Mouse (Mus musculus) cerebellum, adult (tissue): Measurements from ENCODE around the gene Iqcj.

Experiments used
- ATAC-seq: cut with Nextera tagmentation; 2 replicates; pipeline ENCODE4 v1.9.2; 2017; ENCODE audit warnings: mild to moderate bottlenecking, moderate library complexity, mixed read lengths; ENCODE audit not compliant: insufficient number of reproducible peaks, low FRiP score, low TSS enrichment

Gene Iqcj

DNA sequence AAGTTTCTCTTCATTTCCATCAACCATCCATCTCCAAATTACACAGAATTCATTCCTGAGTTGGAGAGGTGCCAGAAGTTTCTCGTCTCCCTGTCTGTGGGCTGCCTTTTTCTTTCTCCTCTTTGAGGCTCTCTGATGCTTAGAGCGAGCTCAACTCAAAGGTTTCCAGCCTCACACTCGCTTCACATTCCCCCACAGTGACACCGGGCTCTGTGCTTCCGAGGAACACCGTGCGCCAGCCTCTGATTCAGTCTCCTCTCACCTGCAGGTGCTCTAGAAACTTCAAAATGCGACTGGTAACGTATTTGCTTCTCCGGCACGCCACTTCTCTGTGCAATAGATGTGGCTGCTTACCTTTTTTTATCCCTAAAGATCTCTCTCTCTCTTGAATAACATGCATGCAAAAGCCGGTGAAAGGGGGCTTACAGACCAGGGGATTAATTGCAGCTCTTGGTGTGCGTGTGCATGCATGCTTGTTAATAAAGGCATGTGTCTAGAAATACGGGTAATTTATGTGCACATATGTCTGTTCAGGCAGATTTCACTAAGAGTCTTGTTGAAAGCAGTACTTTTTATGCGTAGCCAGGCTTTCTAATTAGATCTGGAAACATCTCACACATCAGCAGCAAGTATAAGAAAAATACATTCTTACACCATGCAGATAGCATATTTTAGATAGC lies at the start of gene Iqcj, which contains the start of gene Iqschfp:
Gene Iqcj (plus strand): TSS at position 195 of the 680 bp plus-strand sequence.
Gene Iqschfp (plus strand): TSS at position 207 of the 680 bp plus-strand sequence.
- no peak for ATAC-seq

DNA sequence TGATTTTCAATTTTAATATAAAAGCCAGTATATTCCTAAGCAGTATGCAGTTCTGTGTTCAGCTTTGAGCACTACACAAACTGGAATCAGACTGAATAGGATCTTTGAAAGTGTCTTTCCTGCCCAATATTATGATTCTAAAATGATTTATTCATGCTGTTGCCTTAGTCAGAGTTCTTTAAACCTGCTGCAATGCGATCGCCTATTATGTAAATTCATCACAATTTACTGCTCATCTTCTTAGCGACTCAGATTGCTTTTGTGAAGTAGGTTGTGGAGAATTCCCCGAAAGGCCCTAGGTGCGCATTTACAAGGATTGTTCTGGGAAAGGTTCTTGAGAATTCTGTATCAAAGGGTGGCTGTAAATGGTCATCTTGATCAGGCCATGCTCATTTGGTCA lies 39.6 kb upstream of the Iqcj start:
- ATAC-seq, result no peak

DNA sequence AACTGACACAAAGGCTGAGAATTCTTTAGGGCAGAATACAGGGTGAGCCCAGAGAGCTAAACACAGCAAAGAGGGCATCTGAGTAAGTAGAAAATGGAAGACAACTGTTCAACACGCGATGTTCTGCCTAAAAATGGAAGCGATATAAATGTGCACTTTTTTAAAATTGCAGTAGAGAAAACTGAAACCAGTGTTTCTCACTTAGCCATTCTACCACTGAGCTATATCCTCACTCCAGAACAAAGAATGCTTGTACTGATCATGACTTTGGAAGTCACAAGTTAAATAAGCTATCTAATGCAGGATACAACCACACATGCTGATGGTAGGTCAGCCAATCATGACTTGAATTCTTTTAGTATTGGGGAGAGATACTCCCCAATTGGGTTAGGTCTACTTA lies 30.5 kb upstream of the Iqcj start:
- no peak for ATAC-seq

DNA sequence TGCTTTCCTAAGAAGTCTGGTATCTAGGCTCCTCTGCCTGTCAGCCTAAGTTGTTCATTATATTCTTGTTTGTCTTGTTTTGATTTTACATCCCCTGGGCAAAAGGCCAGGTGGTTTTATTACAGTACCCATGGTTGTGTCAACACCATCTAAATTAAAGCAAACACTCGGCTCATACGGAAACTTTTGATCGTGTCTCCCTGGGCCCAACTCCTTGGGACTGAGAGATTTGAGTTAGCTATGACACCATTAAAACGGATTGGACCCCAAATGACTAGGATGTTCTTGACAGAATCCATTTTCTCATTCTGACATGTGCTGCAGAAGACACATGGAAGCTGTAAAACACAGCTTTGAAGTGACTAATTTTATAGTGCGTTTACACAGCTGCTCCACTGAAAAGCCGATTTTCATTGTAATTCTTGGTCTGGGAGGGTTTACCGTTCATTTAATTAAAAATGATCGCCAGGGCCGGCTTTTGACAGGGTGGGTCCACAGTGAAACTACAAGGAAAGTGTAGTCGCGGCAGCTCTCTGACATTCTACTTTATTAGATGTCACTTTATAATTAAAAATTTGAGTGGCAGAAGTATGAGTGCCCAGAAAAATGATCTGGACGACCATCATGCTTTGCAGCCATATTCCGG lies 24.5 kb upstream of the Iqcj start:
- no peak for ATAC-seq

DNA sequence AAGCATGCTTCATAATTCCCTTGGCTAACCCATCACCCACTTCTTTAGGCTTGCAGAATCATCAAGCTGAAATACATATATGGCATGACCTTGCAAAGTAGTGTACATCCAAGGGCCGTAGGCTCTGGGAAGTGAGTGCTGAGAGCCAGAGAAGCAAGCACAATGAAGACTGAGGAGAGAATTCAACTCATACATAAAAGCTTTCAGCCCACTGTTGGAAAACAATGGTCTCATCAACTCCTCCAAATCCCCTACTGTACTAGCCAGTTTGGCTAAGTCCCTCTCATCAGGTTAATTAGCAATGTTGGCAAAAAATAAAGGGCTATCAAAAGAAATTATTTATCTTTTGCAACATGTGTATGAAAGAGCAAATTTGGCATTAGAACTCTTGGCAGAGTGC lies 22.6 kb upstream of the Iqcj start:
- ATAC-seq, result no peak

DNA sequence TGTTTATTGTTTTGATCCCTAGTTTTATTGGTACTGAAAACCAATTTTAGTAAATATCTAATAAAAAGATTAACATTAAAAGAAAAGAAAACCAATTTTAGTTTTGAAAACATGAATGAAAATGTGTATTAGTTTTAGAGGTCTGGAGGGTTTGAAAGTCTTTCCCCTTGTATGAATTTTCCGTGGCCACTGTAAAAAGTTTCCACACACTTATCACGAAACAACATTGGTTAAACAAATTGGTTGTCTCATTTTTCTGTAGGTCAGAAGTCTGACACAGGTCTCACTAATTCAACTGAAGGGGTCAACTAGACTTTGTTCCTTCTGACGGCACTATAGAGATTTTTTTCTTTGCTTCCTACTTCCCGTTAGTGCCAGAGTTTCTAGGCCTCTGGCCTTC lies 14.8 kb upstream of the Iqcj start:
- no peak for ATAC-seq

DNA sequence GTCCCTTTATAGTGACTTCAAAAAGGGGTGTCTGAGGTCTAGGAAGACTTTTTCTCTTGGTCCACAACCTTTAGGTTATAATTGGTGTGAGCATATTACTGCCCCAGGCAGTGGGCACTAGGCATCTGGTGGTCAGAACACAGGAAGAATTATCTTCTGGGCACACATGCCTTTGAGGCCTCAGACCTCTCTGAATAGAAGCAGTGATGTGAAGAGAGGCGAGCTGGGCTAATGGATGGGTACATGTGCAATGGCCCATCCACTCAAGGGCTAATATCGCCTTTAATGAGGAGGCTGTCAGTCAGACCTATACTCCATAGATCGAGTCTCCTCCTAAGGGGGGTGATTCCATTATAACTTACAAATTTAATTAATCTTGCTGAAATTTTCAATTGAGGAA lies 7.7 kb upstream of the Iqcj start:
- no peak for ATAC-seq

DNA sequence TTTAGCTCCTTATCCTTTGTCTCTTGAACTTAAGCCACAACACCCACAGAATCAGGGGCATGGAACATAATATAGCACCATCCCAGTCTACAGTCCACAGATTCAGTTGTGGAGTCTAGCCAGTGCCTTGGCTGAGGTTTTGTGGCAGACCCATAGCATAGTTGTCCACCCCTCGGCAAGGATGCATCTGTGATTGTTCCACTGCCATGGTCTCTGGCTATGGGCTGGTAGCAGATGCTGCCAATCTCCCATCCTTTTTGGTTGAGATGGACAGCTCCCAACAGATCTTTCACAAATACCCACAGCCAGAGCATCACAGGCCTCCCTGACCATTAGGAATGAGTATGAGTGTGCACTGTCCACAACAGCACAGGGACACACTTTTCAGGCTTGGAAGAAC lies 5.8 kb upstream of the Iqcj start:
- ATAC-seq, result no peak

DNA sequence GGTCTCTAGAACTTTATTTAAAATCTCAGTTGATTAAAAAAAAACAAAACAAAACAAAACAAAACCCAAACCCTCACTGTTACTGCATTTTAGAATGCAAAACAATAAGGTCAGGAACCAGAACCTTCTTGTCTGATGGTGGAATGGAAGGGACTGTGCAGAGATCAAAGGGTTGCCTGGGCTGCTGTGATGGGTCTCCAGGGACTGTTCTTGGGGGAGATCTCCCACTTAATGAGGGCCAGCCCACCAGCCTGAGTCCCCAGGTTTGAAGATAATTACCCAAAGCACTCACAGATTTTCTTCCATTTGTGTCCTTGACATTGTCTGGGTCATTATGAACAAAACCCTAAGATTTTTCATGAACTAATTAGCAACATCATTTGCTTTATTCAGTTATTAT lies 4.8 kb upstream of the Iqcj start:
- no peak for ATAC-seq

DNA sequence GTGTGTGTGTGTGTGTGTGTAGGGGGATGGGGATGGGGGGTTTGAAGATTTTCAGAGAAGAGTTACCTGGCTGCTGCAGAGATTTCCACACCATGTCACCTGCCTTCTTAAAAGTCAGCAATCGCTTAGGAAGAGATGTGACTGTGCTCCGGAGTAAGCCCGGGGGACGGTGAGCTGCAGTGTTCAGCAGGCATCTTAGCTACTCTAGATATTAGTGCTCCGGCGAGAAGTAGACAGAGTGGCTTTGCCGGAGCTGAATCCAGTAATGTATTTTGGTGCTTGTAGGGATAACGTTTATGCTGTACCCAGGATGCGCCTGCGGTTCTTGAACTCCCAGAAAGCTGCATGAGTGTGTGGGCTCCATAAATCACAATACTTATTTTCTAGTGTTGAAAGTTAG lies 748 bp downstream of the Iqcj start:
- no peak for ATAC-seq

DNA sequence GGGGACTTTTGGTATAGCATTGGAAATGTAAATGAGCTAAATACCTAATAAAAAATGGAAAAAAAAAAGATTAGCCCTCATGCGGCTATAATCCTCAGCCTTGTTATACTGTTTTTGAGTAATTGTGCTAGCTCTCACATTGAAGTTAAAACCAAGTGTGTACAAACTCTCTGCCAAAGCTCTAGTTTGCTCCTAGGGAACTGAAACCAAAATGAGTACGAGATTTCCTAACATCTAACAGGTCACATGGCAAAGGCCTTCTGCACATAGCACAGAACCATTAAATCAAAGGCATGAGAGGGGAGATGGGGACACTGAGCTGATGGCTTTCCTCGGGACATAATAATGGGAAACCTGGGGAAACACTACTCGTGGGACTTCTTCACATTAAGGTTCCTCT lies 10.5 kb downstream of the Iqcj start:
- no peak for ATAC-seq

DNA sequence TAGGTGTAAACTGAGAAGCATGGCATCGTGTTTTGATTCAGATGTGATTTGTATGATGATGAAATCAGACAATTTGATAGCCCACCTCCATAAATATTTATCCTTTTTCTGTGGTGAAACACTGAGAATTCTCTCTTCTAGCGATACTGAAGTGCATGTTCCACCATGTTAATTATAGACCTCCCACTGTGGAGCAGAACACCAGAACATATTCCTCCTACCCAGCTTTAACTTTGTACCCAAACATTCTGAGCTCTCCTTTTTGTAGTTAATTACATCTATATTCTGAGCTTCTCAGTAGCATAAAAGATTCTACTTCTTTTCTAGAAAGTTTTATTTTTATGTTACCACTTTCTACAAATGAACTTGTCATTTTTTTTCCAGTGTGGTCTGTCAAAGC lies 16.6 kb downstream of the Iqcj start:
- ATAC-seq, result no peak

DNA sequence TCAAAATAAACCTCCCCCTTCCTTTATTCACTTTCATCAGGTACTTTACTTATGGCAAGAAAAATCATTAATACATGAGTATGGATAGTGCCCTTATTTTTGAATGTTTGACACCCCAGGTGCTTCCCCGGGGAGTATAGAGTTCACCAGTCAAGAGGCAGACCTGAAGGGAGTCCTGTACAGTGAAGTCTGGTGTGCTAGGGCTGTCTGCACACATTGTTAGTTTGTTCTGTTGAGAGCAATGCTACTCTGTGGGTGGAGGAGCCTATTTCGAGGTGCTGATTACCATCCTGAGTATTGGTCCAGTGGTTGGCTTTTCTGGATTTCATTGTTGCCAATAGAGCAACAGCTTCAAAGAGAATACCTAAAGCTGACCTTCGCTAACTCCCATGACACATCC lies 26.1 kb downstream of the Iqcj start:
- no peak for ATAC-seq

DNA sequence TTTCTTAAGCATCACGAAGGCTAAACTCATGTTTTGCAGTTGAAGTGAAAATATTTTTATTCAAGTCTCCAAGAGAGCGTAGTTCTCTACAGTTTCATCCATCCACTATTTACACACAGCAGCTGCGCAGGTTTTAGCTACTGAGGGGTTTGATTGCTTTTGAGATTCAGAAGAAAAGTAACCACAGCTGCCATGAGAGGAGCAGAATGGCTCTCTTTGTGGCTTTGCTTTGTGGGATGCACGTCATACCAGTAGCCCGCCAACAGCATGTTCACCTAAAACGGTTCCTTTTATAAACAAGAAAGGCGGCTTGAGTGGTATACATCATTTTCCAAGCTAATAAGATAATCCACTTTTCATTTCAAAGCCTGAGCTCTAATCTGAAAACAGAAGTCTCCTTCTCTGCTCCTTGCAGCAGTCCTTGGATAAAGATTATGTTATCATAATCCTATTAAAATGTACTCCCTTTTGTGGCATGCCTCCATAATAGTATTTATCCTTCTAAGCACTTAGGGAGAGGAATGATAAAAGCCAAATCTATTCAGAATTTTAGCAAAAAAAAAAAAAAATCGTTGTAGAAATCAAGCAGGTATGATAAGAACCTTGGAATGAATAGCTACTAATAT lies 26.7 kb downstream of the Iqcj start:
- no peak for ATAC-seq

DNA sequence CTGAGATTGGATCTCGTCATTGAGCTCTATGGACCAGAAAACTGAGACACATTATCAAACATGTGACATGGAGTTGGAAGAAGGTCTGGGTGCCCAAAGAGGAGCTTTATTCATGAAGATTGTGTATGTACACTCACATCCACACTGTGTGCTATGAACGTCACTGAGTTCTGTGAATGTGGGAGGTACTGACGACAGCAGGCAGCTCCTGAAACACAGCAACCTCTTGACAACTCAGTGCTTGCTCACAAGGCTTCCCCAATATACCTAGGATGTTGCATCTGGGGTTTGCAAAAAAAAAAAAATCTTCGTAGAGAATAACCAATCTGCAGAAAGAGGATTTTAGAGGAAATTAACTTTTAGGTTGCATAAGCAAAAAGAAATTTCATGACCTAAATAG lies 31.1 kb downstream of the Iqcj start:
- ATAC-seq, result no peak

DNA sequence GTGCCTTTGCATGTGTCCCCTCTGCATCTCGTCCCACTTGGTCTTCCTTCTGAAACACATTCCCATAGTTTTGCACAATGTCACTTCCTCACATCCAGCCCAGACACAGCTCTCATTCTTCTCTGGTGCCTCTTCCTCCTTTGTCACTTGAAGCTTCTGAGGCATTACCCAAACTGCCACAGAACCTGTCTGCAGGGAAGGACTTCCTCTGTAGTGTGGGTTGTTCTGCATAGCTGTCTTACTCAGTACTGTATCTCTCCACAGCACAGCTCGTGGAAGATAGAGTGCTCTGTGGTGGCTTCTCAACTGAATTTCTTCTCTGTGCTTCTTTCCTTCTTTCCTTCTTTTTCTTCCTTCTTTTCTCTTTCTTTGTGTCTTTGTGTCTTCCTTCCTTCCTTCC lies 33.4 kb downstream of the Iqcj start:
- no peak for ATAC-seq

DNA sequence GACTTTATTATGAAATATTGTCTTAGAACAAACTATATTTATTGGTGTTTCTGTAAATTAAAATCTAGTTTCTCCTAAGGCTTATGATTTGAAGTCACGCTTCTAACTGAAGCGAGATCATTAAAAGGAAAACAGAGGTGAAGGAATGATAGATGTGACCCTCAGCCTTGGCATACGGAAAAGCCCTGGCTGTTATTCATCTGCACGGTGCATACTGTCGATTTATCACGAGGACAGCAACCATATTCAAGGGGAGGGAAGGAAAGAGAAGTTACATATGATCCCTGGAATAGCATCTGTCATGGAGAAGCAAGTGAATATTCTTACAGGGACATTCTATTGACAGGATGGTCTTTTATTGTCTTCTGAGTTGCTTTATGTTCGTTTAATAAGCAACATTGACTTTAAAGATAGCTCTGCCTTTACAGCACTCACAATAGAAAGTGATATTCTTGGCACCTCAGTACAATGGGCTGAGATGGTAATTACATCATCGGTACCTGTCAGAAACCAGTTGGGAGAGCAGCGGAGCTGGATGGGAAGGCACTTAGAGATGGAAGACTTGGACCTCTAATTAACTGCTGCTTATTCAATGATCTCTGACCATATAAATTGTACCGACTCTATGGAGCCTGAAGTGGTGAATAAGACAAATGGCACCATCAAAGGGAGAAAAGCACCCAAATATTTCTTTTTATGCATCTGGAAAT lies 38.6 kb downstream of the Iqcj start:
- no peak for ATAC-seq

DNA sequence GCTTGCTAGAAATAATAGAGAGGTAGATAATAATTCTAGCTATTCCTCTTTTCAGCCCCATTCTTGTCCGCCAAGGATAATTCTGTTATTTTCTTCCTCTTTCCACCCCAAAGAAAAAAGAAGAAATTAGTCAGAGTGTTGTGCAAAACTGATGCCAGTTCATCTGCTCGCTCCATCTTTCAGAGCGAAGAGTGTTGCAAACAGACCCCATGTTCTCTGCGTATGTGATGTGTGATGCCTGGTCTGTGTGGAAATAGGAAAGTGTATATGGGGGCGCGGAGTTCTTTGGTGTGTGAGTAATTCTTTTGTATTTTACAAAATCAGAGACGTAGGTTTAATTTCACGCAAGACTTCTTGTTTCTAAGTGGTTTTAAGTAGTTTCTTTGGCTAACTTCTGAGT lies 39.2 kb downstream of the Iqcj start:
- ATAC-seq, result no peak

DNA sequence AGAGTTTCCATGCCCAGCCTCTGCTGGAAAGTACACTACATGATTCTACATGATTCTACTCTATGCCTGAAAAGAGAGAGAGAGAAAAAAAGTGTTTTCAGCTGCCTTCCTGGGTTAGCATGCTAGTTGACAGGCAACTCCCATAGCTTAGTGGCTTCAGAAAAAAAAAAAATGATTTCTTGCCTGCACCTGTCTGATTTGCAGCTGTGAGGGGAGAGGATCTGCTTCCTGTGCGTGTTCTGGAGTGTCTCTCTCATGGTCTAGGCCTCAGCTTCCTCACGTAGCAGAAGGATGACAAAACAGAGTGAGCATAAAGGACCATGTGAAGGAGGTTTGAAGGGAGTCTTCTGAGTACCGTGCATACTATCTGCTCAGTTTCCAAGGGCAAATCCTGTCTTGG lies 39.9 kb downstream of the Iqcj start:
- no peak for ATAC-seq

DNA sequence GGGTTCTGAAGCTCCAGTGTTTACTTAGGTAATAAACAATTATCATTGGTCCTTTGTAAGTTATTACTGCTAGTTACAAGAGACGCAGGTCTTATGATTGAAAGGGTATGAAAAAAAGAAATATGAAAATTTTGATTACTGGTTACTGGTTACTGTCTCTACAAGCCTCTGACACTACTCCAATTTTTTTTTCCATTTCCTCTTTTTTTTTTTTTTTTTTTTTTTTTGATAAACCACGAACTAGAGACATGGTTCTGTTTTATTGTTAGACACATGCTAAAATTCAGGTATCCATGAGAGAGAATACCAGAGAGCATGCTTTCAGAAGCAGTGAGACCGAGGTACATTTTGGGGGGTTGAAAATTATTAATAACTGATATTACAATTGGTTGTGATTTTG lies 43.8 kb downstream of the Iqcj start:
- no peak for ATAC-seq

DNA sequence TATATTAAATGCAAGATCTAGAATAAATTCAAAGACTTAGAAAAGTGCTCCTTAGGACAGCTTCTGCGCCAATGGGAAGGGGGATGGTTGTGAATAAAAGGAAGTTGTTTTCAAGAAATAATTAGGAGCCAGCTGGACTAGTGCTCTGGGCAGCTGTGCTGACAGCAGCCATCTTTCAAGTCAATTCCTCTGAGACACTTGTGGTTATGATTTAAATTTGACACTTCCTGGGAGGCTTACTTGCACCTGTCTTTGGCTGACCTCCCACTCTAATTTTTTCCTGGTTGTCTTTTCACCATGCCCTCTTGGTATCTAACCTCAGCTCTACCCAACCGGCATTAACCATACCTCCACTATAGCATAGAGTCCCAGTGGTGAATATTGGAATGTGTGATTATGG lies 55.0 kb downstream of the Iqcj start:
- ATAC-seq, result no peak
